Mouse (Mus musculus) T-helper 17 cell (primary cell): ENCODE measurements at regions not wholly inside any gene's neighbourhood (a gene's known extent, or its start where the extent isn't known, plus 50 kb on each side); places are given as distances from the start of the nearest gene placed in this dataset.

Experiments
- in situ Hi-C, 2 experiments: fragments of 300-600 bp; cut with MboI, MseI; formaldehyde crosslinking; loops; 1 replicate in 1 of 2; 2 replicates in 1 of 2; pipeline ENCODE4 v1.15.1; 2025; ENCODE audit warnings: high pct_unique_total_duplicates in 2 of 2

DNA sequence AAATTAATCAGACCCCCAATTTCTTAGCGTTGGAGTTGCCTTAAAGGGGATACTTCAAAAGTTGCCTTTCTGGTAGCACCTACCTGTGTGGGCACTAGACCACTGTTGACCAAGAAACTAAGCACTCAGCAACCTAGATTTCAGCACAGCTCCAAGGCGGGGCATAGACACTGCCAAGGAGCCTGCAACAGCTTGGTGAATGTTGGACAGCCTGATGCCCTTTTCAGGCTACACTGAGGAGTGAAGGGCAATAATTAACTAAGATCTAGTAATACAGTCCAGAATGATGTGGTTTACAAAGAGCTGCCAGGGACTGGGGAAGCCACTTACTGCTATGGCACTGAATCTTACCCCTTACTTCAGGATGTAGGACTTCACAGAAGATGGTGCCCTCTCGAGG lies 304.9 kb downstream of the Satb1 start:
- in situ Hi-C loops: no loop called here

DNA sequence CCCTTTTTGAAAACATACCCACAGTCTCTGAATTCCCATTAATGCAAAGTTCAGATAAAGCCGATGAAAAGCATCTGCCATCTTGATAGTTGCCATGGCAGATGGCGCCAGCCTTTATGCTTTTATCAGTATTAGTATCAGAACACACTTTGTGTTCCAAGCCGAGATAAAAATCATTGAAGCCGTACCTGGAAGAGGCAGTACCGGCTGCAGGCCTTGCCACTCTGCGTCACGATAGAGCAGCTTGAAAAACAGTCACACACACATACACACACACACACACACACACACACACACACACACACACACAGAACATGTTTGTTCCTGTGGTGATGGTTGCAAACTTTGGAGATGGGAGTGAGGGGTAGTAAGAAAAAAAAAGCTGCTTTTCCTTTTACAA lies 306.2 kb downstream of the Satb1 start:
- in situ Hi-C loops: no loop called here

DNA sequence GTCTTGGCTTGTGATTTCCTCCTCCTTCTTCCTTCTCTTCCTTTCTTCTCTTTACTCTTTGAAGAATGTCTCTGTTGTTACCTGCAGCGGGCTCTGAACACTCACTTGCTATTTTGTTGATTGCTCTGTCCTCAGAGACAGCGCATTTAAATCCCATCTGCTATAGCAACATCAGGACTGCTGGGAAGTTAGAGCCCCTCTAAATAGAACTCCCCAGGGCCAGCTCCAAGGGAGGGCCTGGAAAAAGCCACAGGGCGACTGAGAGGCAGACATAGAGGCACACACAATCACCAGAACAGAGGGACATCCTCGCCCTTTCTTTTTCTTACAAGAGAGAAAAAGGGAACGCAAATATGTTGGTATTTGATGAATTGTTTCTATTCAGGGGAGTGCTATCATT lies 306.6 kb downstream of the Satb1 start:
- in situ Hi-C loops: no loop called here

DNA sequence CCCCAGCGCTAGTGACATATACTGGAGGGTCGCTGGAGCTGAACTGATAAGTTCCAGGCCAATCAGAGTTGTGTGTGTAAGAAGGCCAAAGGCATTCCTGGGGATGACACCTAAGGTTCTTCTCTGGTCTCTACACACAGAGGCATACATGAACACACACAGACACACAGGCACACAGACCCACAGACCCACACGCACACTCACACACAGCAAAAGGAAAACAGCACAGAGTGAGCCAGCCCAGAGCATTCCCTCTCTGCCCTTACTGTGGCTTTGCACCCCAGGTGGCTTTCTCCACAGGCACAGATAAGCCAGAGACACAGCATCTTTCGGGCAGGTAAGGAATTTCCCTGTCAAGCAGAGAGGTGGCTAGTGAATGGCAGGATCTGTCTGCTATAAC lies 307.1 kb downstream of the Satb1 start:
- in situ Hi-C loops: no loop called here

DNA sequence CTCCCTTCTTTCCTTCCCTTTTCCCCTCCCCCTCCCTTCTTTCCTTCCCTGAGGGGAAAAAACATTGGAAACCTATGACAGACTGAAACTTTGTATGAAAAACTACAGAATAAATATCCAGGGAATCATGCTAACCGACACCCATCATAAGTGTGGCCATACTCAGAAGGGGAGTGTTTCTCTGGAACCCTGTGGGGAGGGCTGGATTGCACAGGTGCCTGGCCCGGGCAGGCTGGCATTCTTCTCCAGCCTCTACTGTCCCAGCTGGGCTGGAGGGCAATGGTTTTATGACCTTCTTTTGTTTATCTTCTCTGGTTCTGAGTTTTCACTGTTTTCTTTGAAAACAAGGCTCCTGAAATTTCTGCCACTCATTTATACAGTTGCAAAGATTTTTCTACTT lies 307.9 kb downstream of the Satb1 start:
- in situ Hi-C loops: no loop called here

DNA sequence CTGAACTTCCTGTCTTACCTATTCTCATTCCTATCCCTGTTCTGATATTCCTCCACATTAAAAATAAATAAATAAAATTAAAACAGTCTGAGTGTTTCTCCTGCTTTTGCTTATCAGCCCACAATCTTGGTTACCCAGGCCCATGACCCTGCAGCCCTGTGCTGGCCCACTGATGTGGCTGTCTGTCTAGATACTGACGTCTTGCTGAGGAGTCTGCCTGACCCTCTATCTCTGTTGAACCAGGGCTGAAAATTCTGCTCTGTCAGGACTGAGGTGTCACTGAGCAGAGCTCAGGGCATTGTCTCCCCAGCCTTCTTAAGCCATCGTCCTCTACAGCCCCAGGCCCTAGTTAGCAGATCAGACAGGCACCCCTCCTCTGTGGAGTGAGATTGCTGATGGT lies 321.2 kb downstream of the Satb1 start:
- in situ Hi-C loops: no loop called here

DNA sequence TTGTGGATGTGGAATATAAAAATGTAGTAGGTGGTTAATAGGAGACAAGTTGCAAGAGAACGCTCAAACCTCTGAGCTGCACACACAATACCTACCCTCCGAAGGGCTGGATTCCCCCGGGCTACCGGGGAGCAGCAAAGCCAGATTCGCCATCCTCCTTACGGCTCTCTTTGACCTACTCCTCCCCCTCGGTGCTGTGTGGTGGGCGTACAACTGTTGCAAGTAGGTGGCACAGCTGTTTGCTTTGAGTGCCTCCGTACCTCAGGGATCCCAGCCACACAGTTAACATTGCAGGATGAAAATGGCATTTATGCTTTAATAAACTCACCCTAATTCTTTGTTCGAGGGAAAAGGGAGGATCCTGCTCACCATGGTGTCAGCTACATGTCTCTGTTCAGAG lies 321.6 kb upstream of the Tbc1d5 start:
- in situ Hi-C loops: no loop called here

DNA sequence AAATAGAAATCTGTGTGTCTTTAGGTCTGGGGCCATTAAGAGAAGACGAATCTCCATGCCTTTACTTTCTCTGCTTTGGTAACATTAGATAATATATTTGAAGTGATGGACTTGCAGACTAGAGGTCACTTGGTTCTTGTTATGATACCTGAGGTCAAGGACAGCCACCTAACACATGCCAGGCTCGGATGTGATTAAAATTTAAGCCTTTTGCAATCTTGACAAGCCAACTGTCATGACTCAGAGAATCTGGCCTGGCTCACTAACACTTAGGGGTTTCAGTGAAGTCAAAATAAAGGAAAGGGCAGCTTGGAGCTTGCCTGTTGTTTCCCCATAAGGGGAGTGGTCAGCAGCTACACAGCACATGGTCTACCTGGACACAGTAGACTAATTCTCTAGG lies 320.4 kb upstream of the Tbc1d5 start:
- in situ Hi-C loops: no loop called here

DNA sequence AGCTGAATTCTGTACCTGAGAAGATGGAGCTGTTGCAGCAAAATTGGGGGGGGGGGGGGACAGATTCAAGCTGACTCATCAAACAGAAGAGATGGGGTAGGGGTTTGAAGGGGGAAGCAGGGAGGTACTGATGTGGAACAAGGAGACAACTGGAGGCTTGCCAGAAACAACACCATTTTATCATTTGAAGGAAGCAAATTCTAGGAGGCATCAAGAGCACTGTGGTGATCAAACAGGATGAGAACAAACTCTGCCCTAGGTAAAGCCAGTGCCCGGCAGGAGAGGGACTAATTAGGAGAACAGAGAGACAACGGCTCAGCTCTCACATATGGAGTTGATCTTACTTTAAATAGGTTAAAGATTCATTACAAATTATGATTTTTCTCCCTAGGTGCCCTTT lies 315.9 kb upstream of the Tbc1d5 start:
- in situ Hi-C loops: no loop called here

DNA sequence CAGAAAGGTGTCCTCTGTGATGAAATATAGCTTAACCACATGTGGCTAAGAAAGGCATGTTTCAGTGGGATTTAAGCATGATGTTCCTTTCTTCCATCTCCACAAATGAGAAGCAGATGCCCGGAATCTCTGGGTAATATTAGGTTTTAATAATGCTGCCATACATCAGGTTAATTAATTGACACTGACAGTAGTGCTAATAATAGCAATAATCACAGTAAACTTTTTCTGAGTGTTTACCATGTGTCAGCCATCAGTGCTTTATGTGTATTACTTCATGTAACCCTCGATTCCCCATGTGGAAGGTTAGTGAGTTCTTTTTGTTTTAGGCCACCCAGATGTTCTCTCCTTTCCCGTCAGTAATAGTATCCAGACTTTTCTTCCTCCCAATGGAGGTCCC lies 310.2 kb upstream of the Tbc1d5 start:
- in situ Hi-C loops: loop anchor here in 1 of 2 experiments (10.0 kb wide), 1 partner anchor 1465 kb away; no protein-coding TSS in a partner anchor

DNA sequence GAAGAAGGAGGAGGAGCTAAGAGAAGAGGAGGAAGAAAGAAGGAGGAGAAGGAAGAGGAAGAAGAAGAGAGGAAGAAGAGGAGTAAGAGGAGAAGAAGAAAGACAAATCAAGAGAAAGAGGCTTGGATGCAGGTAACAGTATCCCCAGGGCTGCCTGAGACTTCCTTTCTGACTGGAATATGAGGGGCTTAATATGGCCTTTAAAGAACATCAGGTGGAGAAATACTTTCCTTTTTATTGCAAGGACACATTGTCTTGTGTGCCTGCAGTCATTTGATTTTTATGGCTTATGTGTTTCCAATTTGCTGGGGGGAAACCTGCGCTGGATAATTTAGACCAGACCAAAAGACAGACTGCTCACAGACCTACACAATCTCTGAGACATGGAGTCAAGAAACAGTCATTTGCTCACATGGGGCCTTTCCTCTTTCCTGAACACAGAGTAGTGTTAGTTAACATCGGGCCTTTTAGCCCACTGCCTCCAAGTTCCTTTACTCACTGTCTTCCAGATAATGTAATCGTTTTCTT lies 308.8 kb upstream of the Tbc1d5 start:
- in situ Hi-C loops: loop anchor here in 1 of 2 experiments (10.0 kb wide), 1 partner anchor 1463 kb away; no protein-coding TSS in a partner anchor

DNA sequence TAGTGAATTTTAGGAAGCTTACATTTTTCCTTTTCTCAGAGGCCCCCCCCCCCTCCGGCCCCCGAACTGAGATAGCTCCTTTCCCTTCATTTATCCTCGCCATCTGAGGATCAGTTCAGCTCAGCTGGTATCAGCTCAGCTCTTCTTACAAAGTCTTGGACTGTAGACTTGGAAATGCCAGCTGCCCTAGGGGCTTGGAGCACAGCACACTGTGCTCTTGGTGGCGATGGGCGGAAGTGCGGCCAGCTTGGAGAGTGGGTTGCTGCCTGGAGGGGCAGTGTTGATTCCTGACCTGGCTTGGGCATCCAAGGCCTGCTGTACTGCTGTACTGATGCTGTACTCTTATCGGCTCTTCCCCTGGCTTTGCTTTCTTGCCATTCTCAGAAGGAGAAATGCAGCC lies 298.7 kb upstream of the Tbc1d5 start:
- in situ Hi-C loops: no loop called here

DNA sequence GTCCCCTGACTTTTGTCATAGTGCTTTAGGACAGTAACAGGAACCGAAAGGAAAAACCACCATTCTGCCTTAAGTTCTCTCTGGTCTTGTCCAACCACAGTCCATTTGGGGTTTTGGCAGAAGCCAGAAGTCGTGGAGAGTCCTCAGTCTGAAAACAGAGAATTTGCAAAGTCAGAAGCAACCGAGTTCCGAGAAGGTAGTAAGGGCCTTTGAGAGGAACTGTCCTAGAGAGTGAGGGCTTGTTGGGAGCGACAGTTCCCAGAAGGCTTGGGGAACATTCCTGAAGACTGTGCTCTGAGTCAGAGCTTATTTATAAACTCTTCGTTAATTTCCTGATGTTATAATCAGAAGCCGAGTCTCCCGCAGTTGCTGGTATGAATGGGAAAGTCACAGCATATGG lies 298.3 kb upstream of the Tbc1d5 start:
- in situ Hi-C loops: no loop called here

DNA sequence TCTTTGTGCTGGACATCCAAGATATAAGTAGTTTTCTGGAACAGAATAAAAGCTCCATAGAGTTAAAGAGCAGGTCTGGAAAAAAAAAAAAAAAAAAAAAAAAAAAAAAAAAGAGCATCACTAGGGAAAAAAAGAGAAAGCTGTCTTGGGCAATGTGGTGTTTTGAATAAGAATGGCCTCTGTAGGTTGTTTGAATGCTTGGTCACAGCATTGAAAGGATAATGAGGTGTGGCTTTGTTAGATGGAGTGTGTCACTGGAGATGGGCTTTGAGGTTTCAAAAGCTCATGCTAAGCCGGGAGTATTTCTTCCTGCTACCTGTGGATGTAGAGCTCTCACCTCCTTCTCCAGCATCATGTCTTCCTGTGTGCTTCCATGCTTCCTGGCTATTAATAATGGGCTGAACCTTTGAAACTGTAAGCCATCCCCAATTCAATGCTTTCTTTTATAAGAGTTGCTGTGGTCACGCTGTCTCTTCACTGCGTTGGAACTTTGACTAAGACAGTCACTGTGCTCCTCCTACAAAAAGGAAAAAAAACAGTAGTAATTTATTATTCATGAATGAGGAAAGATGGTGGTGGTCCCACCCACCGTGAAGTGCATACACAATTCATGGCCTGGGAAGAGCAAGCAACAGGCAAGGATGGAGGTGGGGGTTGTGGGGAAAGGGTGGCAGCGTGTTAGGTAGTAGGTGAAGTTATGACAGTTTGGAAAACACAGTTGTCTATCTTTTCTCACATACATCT lies 283.2 kb upstream of the Tbc1d5 start:
- in situ Hi-C loops: no loop called here

DNA sequence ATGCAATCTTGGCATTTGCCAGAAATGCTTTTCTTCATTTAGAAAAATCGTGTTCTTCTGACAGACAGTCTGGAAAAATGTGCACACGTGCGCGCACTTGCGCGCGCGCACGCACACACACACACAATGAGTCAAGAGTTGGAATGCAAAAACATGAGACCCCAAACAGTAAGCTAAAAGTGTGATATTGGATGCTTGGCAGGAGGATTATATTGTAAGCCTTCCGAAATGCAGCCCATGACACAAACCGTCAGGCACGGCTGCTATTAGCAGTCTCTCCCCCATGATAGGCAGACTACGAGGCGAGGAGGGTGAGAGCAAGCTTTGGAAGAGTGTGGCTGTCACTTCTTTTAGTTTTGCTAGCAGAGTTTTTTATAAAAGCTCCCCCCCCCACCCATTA lies 282.1 kb upstream of the Tbc1d5 start:
- in situ Hi-C loops: no loop called here

DNA sequence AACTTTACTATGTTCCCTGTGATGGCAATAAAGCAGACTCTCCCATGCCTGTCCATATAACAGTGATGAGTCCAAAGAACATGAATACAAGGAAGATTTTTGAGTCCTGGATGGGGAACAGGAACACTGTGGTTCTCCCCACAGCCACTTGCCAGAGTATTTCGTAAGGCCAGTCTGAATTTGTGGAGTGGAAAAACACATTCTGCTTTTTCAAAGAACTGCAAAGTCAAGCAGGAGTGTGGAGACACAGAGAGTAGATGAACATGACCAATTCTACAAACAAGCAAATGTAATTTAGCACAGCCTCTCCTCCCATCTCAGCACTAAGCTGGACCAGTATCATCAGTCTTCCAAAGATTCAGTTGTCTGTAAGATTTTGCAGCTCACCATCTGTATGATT lies 280.0 kb upstream of the Tbc1d5 start:
- in situ Hi-C loops: no loop called here

DNA sequence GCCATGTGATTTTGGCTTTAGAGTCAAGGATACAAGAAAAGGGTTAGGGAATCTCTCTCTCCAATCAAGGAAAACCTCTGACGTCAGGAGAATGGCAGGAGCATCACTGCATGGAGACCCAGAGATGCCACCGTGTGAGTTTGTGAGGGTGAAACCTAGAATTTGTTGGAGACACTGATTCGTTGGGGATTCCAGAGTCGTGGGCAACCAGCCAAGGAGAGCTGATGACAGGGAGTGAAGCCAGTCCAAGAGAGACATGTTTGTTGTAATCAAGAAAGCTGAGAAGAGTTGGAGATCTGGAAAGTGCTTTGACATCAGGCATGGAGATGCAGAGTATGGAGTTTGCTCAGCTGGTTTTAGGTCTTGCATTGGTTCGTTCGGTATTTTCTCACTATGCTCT lies 236.6 kb upstream of the Tbc1d5 start:
- in situ Hi-C loops: no loop called here

DNA sequence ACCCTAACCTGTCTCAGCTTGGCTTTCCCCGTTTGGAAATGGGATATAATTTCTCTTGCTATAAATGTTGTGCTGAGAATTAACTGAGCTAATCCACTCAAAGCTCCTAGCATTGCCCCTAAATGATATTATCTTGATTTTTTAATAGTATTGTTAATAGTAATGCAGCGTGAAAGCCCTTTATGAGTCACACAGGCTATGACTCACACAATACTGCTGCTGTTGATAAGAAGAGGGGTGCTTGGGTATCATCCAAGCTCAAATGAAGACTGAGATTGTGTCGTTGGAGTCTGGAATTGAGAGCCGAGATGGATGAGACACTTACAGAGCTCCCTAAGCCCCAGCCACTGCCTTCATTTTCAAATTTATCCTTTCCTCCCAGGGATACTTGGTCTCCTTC lies 235.2 kb upstream of the Tbc1d5 start:
- in situ Hi-C loops: no loop called here

DNA sequence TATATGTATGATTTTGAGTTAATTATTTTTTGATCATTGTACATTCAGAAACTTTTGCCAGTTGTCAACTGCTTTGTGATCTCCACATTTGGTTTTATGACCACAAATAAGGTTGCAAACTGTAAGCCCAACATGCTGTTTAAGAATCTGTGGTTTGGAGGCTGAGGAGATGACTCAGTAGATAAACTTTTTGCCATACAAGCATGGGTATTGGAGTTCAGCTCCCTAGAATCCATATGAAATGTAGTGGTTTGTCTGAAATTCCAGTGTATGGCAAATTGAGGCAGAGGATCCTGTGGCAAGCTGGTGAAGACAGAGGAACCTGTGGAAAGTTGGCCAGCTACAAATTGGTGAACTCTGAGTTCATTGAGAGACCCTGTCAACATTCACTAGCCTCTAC lies 234.6 kb upstream of the Tbc1d5 start:
- in situ Hi-C loops: no loop called here

DNA sequence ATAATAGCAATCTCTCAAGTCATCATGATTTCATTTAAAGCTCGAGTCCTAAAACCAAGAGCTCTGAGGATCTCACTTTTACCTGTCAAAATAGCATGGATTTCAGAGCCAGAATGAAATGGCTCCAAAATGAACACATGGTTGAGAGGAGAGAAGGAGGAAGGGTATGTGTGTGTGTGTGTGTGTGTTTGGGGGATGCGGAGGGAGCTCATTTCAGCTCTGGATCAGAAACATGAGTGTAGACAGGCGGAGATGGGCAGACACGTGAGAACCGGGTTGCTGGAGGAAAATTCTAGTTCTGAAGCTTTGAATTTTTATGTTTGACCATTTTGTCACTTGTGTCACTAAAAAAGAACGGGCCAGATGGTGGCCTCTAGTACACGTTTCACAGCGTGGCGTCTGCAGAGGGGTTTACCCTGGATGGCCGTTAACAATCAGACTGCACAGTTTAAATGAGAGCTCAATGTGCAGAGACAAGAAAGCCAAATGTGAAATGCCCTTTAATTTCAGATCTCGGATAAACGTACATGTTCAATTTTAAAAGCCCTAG lies 232.5 kb upstream of the Tbc1d5 start:
- in situ Hi-C loops: no loop called here

DNA sequence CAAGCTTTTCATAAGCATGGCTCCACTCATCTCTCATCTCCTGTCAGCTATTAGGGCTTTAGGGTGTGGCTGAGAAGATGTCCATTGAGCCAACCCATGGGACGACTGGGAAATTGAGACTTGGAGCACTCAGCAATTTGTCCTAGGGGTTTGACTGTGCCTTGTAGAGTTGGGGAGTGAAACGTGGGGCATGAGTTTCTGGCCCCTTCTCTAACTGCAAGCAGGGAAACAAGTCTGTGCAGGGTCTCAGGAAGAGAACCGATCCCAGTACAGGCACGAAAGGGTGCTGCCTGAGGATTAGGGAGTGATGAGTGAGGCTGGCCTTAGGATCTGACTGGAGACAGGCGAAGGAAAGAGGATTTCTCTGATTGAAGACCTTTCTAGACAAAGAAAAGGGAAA lies 229.7 kb upstream of the Tbc1d5 start:
- in situ Hi-C loops: no loop called here

DNA sequence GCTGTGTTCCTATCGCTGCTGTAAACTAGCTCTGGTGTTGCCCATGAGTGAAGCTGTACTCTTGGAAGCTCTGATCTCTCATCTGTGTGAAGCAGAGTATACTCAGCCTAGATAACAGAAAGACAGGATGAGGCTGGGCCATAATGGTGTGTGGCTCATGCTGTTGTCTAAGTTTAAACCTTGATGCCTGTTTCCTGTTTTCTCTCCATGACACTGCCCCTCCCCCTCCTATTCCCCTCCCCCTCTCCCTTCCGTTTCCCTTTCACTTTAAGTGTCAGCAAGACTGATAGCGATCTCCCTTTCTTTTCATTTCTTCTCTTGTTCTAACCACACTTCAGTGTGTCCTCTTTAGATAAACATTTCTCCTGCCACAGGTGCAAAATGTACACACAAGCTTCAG lies 229.2 kb upstream of the Tbc1d5 start:
- in situ Hi-C loops: no loop called here

DNA sequence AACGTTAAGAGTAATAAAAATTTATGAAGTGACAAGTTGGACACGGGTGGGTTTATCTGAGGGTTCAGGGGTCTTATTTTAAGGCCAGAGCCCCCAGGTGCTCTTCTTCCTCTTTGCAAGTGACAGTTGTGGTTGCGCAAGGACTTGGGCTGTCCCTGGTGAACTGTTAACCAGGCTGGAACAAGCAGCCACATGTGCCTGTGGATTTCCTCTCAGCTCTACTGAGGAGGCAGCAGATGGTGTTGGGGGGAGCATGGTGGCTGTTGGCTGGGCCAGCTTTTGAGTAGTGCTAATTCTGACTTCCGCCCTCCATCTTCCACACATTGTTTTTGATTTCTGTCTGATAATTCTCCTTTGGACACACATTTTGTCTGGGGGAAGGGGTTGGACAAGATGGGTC lies 227.9 kb upstream of the Tbc1d5 start:
- in situ Hi-C loops: no loop called here

DNA sequence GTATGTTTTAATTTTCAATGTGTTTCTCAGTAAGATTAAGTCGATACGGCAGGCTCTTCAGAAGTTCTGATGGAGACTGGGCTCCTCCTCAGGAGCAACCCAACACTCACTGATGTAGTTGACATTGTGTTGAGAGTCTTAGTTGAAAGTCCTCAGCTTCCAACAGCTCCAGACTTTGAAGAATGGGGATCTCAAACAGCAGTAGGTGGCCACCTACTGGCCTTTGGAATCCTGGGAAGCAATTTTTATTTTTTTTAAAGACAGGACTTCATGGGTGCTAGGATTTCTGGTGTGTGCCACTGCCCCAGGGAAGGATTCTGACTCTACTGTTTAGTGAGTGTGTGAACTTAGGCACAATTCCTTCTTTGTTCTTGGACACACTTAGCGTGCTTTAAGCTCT lies 225.9 kb upstream of the Tbc1d5 start:
- in situ Hi-C loops: no loop called here
